Mouse (Mus musculus) myocyte (in vitro differentiated cells): ENCODE measurements at regions not wholly inside any gene's neighbourhood (a gene's known extent, or its start where the extent isn't known, plus 50 kb on each side); places are given as distances from the start of the nearest gene placed in this dataset.

Experiments
- E2F4 ChIP-seq: IDR thresholded peaks from one replicate; pipeline ENCODE4 v1.6.1; 2011; ENCODE audit warnings: mild to moderate bottlenecking, control low read depth, moderate library complexity; ENCODE audit not compliant: insufficient read depth
- POLR2A ChIP-seq: IDR thresholded peaks from one replicate; pipeline ENCODE4 v1.6.1; 2011; ENCODE audit warnings: low read depth, mild to moderate bottlenecking, control low read depth, moderate library complexity; ENCODE audit not compliant: insufficient read length
- POLR2AphosphoS2 ChIP-seq: IDR thresholded peaks from one replicate; pipeline ENCODE4 v1.6.1; 2011; ENCODE audit warnings: low read depth, control low read depth; ENCODE audit not compliant: insufficient read length

- TF ChIP-seq POLR2AphosphoS2 (no peak), POLR2A (no peak), E2F4 (no peak)
Measured at GRCm38 (mm10) chr6:94865498-94865897, 165.5 kb upstream of the Lrig1 start.
